Mouse (Mus musculus): ENCODE data around the gene Gm18596. TPM values are rescaled to one million over a fixed set of nuclear protein-coding genes. Genes with fewer than 3 reads are reported as not detected.

Gm18596 gene
- polyA plus RNA-seq, 1 experiment from 2014 or later = not detected

GRCm38 (mm10) chr10:77697133-77697532, 45.3 kb downstream of the Gm18596 start, which contains the start of gene Gm9508:
TSS of gene Gm9508 (minus strand) at chr10:77697233.
- ATAC-seq (replicated peaks) = no peak
- Histone ChIP-seq H3K4me3 (no peak within 1 kb of the TSS), H3K4me2 (replicated peaks) (no peak within 1 kb of the TSS), H3K27ac (replicated peaks) (no peak within 1 kb of the TSS), H3K4me1 (no peaks in the 10 kb centered on the region), H3K27me3 (no peaks in the 10 kb centered on the region), H3K9me3 (no peaks in the 10 kb centered on the region), H3K9ac (replicated peaks) (no peak within 1 kb of the TSS), H3K36me3 (no peaks in the 10 kb centered on the region)
- 32% methylated on average over 4 of the region's 4 CpGs for WGBS

Other genes with a start within 250 kb of the Gm18596 start
- 43.0 and 44.2 TPM in 2 replicates for gene Fam207a, start 226.9 kb downstream of the Gm18596 start, polyA plus RNA-seq (2015; fragmentation: Nextera tagmentation; extraction: Ambion mirVana)
- gene Itgb2, start 212.4 kb downstream of the Gm18596 start, polyA plus RNA-seq (2015; fragmentation: Nextera tagmentation; extraction: Ambion mirVana) = 0.65 and 0.87 TPM in 2 replicates
- 67.5 and 71.0 TPM in 2 replicates for gene Pttg1ip, start 160.9 kb downstream of the Gm18596 start, polyA plus RNA-seq (2015; fragmentation: Nextera tagmentation; extraction: Ambion mirVana)
- gene Sumo3, start 136.5 kb downstream of the Gm18596 start, polyA plus RNA-seq (2015; fragmentation: Nextera tagmentation; extraction: Ambion mirVana) = 318 and 322 TPM in 2 replicates
- 4.2 and 8.6 TPM in 2 replicates for gene Gm49325, start 136.4 kb downstream of the Gm18596 start, polyA plus RNA-seq (2015; fragmentation: Nextera tagmentation; extraction: Ambion mirVana)
- 108 and 117 TPM in 2 replicates for gene Ube2g2, start 120.4 kb downstream of the Gm18596 start, polyA plus RNA-seq (2015; fragmentation: Nextera tagmentation; extraction: Ambion mirVana)
- 0.17 and 0.52 TPM in 2 replicates for gene Tspear, start 56.1 kb downstream of the Gm18596 start, polyA plus RNA-seq (2015; fragmentation: Nextera tagmentation; extraction: Ambion mirVana)
- not detected in 2 replicates for gene Gm19402, start 51.9 kb downstream of the Gm18596 start, polyA plus RNA-seq (2015; fragmentation: Nextera tagmentation; extraction: Ambion mirVana)
- gene Gm9508, start 45.4 kb downstream of the Gm18596 start, polyA plus RNA-seq (2015; fragmentation: Nextera tagmentation; extraction: Ambion mirVana) = not detected in 2 replicates
- gene Gm10272, start 36.0 kb downstream of the Gm18596 start, polyA plus RNA-seq (2015; fragmentation: Nextera tagmentation; extraction: Ambion mirVana) = not detected in 2 replicates
- not detected in 2 replicates for gene Gm10024, start 31.2 kb downstream of the Gm18596 start, polyA plus RNA-seq (2015; fragmentation: Nextera tagmentation; extraction: Ambion mirVana)
- not detected in 2 replicates for gene Gm10142, start 26.8 kb downstream of the Gm18596 start, polyA plus RNA-seq (2015; fragmentation: Nextera tagmentation; extraction: Ambion mirVana)
- not detected in 2 replicates for gene Krtap12-1, start 22.0 kb downstream of the Gm18596 start, polyA plus RNA-seq (2015; fragmentation: Nextera tagmentation; extraction: Ambion mirVana)
- not detected in 2 replicates for gene Gm10100, start 16.2 kb downstream of the Gm18596 start, polyA plus RNA-seq (2015; fragmentation: Nextera tagmentation; extraction: Ambion mirVana)
- not detected in 2 replicates for gene Gm9736, start 8.7 kb upstream of the Gm18596 start, polyA plus RNA-seq (2015; fragmentation: Nextera tagmentation; extraction: Ambion mirVana)
- not detected in 2 replicates for gene Gm3233, start 17.0 kb upstream of the Gm18596 start, polyA plus RNA-seq (2015; fragmentation: Nextera tagmentation; extraction: Ambion mirVana)
- not detected in 2 replicates for gene Gm3238, start 28.7 kb upstream of the Gm18596 start, polyA plus RNA-seq (2015; fragmentation: Nextera tagmentation; extraction: Ambion mirVana)
- gene Gm7138, start 34.3 kb upstream of the Gm18596 start, polyA plus RNA-seq (2015; fragmentation: Nextera tagmentation; extraction: Ambion mirVana) = not detected in 2 replicates
- gene Gm3250, start 39.9 kb upstream of the Gm18596 start, polyA plus RNA-seq (2015; fragmentation: Nextera tagmentation; extraction: Ambion mirVana) = not detected in 2 replicates
- gene Gm7137, start 45.6 kb upstream of the Gm18596 start, polyA plus RNA-seq (2015; fragmentation: Nextera tagmentation; extraction: Ambion mirVana) = not detected in 2 replicates
- not detected in 2 replicates for gene Gm9639, start 52.4 kb upstream of the Gm18596 start, polyA plus RNA-seq (2015; fragmentation: Nextera tagmentation; extraction: Ambion mirVana)
- not detected in 2 replicates for gene Gm19668, start 56.5 kb upstream of the Gm18596 start, polyA plus RNA-seq (2015; fragmentation: Nextera tagmentation; extraction: Ambion mirVana)
- not detected in 2 replicates for gene Gm9507, start 69.2 kb upstream of the Gm18596 start, polyA plus RNA-seq (2015; fragmentation: Nextera tagmentation; extraction: Ambion mirVana)
- gene Gm2696, start 72.0 kb upstream of the Gm18596 start, polyA plus RNA-seq (2015; fragmentation: Nextera tagmentation; extraction: Ambion mirVana) = not detected in 2 replicates
- gene Krtap10-4, start 84.5 kb upstream of the Gm18596 start, polyA plus RNA-seq (2015; fragmentation: Nextera tagmentation; extraction: Ambion mirVana) = not detected in 2 replicates
- not detected in 2 replicates for gene Krtap10-10, start 93.3 kb upstream of the Gm18596 start, polyA plus RNA-seq (2015; fragmentation: Nextera tagmentation; extraction: Ambion mirVana)
- gene Gm36176, start 104.2 kb upstream of the Gm18596 start, polyA plus RNA-seq (2015; fragmentation: Nextera tagmentation; extraction: Ambion mirVana) = not detected in 2 replicates
- gene Gm10318, start 110.2 kb upstream of the Gm18596 start, polyA plus RNA-seq (2015; fragmentation: Nextera tagmentation; extraction: Ambion mirVana) = not detected in 2 replicates
- not detected in 2 replicates for gene Gm3285, start 119.3 kb upstream of the Gm18596 start, polyA plus RNA-seq (2015; fragmentation: Nextera tagmentation; extraction: Ambion mirVana)
- 11.1 and 11.3 TPM in 2 replicates for gene Lrrc3, start 159.9 kb upstream of the Gm18596 start, polyA plus RNA-seq (2015; fragmentation: Nextera tagmentation; extraction: Ambion mirVana)
- gene Trpm2, start 227.9 kb upstream of the Gm18596 start, polyA plus RNA-seq (2015; fragmentation: Nextera tagmentation; extraction: Ambion mirVana) = 2.6 and 2.8 TPM in 2 replicates
- gene 1810043G02Rik, start 235.9 kb upstream of the Gm18596 start, polyA plus RNA-seq (2015; fragmentation: Nextera tagmentation; extraction: Ambion mirVana) = 35.0 and 37.1 TPM in 2 replicates